Comparison of ENCODE assay signal across 9 mouse cellular contexts in the genomic region with DNA sequence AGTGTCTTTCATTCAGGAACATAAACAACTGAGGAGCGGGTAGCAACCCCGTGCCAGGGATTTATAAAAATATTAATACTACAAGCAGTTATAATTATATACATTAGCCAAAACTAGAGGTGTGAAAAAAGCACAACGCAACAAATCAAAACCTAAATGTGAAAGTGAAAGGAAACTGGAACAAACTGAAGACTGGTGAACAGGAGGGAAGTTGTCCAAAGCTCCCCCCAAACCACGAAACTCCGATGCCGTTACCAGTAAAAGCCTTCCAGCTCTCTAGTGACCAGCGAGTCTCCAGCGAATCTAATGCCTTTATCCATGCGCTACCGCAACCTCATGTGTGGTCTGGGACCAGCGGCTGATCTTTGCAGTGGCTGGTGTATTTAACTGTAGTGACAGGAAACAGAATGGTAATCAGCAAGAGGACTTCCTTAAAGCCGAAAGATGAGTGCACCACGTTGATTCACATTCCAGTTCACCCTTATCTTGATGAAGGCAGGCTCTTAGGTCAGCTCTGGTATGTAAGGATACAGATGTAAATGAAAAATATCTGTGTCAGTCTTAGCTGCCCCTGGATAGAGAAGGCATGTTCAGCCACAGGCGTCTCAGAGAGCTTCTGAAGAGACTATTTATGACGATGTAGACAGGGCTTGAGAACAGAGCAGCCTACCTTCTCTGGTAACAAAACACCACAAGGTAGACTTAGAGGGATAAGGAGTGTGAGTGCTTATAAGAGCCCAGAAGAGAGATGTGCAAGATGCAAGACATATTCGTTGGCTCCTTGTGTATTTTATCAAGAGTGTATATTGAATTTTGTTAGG.
DNase-seq lines count a peak whose midpoint lies in the region; ATAC-seq and TF ChIP-seq lines count a peak whose summit lies in the region.
"Had no signal": no experiment of that assay in that cellular context is flagged by ENCODE, and none has a peak within 500 bp of the region (broad histone marks: within the 10 kb centered on the region; RNA-seq: fewer than 3 reads in every experiment).

No protein-coding gene starts in this region.

- no peak for TF ChIP-seq POLR2A in liver, adult 2 months (IDR thresholded peaks at IDR 0.05; ENCODE audit: extremely low read depth, insufficient read depth, low read length)

- 71% methylated on average over 16 of the region's 16 CpGs for WGBS in liver, adult 2 months

- H3K79me2 ChIP-seq in liver, adult 2 months (ENCODE audit: control insufficient read depth, insufficient read depth, low read length) = no peaks in the 10 kb centered on the region

- no peak for TF ChIP-seq CTCF in liver, adult 2 months (IDR thresholded peaks at IDR 0.05; ENCODE audit: low read depth, low read length)

- H3K4me3 ChIP-seq in liver, adult 2 months (ENCODE audit: insufficient read depth, low read depth, low read length) = peak overlapping the region; percentile 65

- H3K36me3 ChIP-seq in liver, adult 2 months (ENCODE audit: control insufficient read depth, insufficient read depth, low read length) = no peaks in the 10 kb centered on the region

- no peaks in the 10 kb centered on the region for H3K4me1 ChIP-seq in liver, adult 2 months (ENCODE audit: control insufficient read depth, insufficient read depth, low read length)

- peak; percentile 80 for ATAC-seq in inflammation-experienced regulatory T-cells, adult 6 months
- ATAC-seq in megakaryocyte, adult 5-6 weeks (ENCODE audit: poor library complexity, severe bottlenecking) = peak; percentile 81

- H3K9ac ChIP-seq in liver, adult 2 months (ENCODE audit: low read depth, low read length) = peak overlapping the region; percentile 50; the same call in 1 of the 2 replicates

- 0 out of 2 replicates have a peak, but pooled peaks cover 3% of the 10 kb centered on the region for H3K27me3 ChIP-seq in liver, adult 2 months (ENCODE audit: control insufficient read depth, insufficient read depth, low read length)

- no peak overlapping the region for H3K27ac ChIP-seq in liver, adult 2 months (replicated peaks; ENCODE audit: insufficient read depth, low read depth, low read length)

- peak; percentile 4 for DNase-seq in liver, adult 2 months (ENCODE audit: extremely low read depth, low read depth, low spot score)
- no peak for DNase-seq in liver
- peak; percentile 8 to 23 for DNase-seq in thymus, postnatal 36 days
- no peak for DNase-seq in c-Kit-positive CD71-positive TER-119-positive erythroid progenitor cells, embryonic 14.5 days (ENCODE audit: low spot score)
- no peak for DNase-seq in frontal cortex, postnatal 10 days (ENCODE audit: low spot score in 2 of 2)
- no peak for DNase-seq in right cerebral cortex, postnatal 10 days (ENCODE audit: low spot score in 2 of 2)
- DNase-seq: kidney, postnatal 10 days had no signal

Comparison
In these comparisons a context has a peak if more than half of its experiments do, and no peak if none do; other contexts are left out.
1. DNase-seq: peak in liver, adult 2 months (single experiment) and thymus, postnatal 36 days (2 of 2); none in liver (single experiment), c-Kit-positive CD71-positive TER-119-positive erythroid progenitor cells, embryonic 14.5 days (single experiment), frontal cortex, postnatal 10 days (0 of 2) and right cerebral cortex, postnatal 10 days (0 of 2).